Mouse (Mus musculus) brown adipose tissue, adult 24 weeks (tissue): ENCODE data around the gene Rtbdn. TPM values are rescaled to one million over a fixed set of nuclear protein-coding genes. Genes with fewer than 3 reads are reported as not detected.
A peak's percentile ranks its signal among the peaks of the same experiment; 100 is the strongest.

Experiments used
- H3K27ac ChIP-seq: fragments of 200-500 bp; replicated peaks from 2 replicates; pipeline ENCODE4 v1.5.1; 2012; ENCODE audit warnings: low read depth, mild to moderate bottlenecking, low read length
- H3K4me1 ChIP-seq: fragments of 200-500 bp; 2 replicates; pipeline ENCODE4 v1.6.1; 2012; ENCODE audit warnings: low read length, mixed read lengths; ENCODE audit not compliant: control insufficient read depth, insufficient read depth, insufficient read length
- H3K4me3 ChIP-seq: fragments of 200-500 bp; 2 replicates; pipeline ENCODE4 v1.5.1; 2012; ENCODE audit warnings: low read depth, mild to moderate bottlenecking, low read length, moderate library complexity; ENCODE audit not compliant: insufficient read depth
- polyA plus RNA-seq: library from polyadenylated mRNA; stranded (reverse); fragments of >200 nt; gene quantifications from 2 replicates; pipeline ENCODE4 v1.2.4, GENCODE M21; 2012; ENCODE audit not compliant: missing spikeins, insufficient read depth, insufficient read length

Gene Rtbdn
- polyA plus RNA-seq, 1 experiment: not detected

DNA sequence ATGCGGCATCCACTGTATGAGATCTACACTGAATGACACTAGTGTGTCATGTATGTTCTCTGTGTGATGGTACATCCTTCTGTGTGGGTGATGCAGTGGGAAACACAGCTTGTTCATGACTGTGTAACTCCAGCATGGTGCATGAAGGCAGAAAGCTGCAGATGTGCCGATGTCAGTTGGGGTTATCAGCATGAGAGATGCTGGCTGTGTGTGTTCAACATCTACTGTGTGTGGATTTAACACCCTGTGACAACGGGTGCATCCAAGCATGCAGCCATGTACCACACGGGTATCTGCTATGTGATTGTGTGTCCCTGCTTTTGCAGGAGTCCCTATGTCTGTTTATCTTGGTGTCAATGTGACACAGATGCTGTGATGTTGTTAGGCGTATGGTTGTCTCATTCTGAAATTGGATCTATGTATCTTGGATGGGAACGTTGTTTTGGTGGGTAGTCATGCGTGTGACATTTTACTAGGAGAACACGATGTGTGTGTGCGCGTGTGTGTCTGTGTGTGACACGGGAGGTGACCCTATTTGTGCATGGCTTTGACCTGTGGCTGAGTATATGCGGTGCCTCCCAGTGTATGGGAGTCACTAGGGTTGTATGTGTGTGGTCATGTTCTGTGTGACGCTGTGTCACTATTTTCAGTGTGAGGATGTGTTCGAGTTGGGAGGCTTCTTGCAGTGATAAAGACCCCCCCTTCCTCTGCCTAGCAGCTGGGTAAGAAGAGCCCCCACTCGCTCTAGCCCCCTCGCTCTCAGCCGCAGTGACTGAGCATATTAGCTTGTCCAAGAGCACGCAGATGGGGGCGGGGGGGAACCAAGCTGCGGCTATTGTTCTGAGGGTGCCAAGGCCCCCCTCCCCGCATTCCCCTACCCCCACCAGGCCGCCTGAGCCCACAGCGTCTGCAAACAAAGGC is 10.5 kb upstream of the Rtbdn start:
- Histone ChIP-seq H3K4me1 (0 out of 2 replicates have a peak, but pooled peaks cover 2% of the 10 kb centered on the region), H3K4me3 (no peak overlapping the region), H3K27ac (no peak overlapping the region)

DNA sequence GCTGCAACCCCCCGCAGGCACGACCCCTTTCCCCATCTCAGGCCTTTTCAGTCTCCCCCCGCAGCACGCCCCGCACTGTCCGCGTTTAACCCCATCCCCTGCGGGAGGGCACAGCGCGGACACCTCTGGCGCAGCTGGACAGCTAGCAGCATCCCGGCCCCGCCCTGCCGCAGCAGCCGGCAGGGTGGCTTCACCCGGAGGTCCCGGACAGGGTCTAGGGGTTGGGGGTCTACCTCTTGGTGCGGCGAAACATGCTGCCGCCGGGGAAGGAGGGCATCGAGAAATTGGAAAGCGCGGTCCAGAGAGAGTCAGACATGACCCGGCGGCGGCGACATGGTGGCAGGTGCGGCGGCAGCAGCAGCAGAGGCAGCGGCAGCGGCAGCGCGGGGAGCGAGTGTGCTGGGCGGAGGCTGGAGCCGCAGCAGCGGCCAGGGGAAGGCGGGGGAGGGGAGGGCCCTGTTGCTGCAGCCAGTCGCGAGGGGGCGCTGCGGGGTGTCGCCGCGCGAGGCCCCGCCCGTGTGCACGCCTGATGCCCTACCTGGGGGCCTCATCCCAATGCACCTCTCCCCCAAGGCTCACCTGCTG is 9.7 kb upstream of the Rtbdn start, which contains the start of gene Mast1:
TSS of gene Mast1 (minus strand) at position 398 of the 585 bp plus-strand sequence.
- peak within 1 kb of the TSS; percentile 29 for H3K4me3 ChIP-seq
- H3K4me1 ChIP-seq: 0 out of 2 replicates have a peak, but pooled peaks cover 2% of the 10 kb centered on the region
- no peak within 1 kb of the TSS for H3K27ac ChIP-seq

DNA sequence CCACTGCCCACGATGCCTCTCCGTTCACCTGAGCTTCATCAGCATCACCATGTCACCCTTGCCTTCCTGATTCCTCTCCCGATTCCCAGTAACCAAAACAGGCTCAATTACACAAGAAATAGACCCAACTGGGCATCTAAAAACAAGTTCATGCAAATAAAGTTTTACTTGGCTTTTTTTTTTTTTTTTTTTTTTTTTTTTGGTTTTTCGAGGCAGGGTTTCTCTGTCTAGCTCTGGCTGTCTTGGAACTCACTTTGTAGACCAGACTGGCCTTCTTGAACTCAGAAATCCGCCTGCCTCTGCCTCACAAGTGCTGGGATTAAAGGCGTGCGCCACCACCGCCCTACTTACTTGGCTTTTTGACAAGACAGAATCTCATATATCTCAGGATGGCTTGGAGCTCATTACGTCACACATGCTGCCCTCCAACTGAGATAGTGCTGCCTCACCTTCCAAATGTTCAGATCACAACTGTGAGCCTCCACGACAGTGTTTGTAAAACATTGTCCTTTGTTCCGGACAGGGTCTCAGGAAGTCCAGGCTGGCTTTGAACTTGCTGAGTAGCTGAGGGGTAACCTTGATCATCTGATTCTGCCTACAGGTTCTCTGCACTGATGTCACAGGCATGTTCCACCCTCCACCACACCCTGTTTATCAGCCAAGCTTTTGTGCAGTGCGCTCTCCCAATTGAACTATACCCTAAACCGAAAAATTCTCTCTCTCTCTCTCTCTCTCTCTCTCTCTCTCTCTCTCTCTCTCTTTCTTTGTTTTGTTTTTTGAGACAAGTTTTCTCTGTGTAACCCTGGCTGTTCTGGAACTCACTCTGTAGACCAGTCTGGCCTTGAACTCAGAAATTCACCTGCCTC is 8.9 kb upstream of the Rtbdn start:
- 0 out of 2 replicates have a peak, but pooled peaks cover 2% of the 10 kb centered on the region for H3K4me1 ChIP-seq
- H3K4me3 ChIP-seq: no peak overlapping the region
- no peak overlapping the region for H3K27ac ChIP-seq

DNA sequence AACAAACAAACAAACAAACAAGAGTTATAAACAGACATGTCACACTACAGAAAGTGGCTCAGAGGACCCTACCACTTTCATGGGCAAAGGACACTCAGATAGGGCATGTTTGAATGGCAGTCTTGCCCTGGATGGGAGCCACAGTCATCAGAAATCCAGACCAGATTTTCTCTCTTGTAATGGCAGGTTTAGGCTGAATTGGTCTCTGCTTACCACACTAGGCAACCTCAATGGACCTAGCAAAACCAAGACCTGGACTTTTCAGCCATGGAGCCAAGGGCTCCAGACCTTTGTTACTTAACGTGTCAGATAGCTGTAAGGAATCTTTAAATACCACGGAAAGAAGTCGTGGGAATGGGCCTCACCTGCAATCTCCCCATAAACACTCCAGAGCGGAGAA is 3.1 kb upstream of the Rtbdn start:
- Histone ChIP-seq H3K27ac (no peak overlapping the region), H3K4me3 (no peak overlapping the region), H3K4me1 (no peaks in the 10 kb centered on the region)

DNA sequence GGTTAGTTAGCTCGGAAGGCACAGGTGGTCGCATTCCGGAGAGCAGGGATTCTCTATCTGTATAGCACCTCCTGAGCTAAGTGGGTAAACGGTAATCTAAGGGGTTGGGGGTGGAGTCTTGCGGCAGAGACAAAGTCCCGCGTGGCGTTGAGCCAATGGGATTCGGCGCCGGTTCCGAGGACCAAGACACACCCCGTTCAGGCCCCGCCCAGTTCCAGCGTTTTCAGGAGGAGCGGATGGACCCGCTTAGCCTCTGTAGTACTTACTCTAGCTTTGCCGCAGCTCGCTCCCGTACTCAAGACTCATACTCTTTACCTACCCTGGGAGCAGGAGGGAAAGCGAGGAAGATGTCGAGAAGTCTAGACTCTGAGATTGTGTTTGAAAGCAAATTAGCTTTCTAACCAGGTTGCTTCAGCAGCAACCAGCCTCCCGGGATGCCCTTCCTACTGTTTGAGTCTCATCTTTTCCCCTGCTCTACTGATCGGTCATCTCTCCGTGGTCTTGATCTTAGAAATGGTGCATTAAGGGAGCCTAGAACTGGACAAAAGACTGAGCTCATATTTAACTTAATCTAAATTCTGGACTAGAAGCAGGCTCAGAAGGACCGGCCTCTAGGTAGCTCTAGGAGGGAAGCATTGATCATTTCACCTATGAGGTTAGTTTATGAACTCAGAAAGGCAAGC is 2.2 kb upstream of the Rtbdn start:
- peak overlapping the region; percentile 30 for H3K4me3 ChIP-seq
- no peaks in the 10 kb centered on the region for H3K4me1 ChIP-seq
- no peak overlapping the region for H3K27ac ChIP-seq

DNA sequence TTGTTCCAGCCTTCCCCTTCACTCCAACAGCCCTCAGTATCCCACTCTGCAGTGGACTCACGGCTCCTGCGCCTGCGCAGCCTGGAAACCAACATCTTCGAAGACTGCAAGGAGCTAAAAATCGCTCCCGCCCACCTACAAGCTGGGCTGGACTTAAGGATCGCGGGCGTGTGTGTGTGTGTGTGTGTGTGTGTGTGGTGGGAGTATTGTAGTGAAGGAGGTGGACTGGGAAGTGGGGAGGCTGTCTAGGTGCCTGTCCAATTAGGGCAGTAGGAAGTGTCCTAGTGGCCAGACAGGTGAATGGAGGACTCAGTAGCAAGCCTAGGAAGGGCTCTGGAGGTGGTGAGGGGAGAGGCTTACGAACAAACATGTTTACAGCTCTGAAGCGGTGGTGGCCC is 1.6 kb upstream of the Rtbdn start:
- Histone ChIP-seq H3K4me1 (no peaks in the 10 kb centered on the region), H3K4me3 (peak overlapping the region; percentile 20; the same call in 1 of the 2 replicates), H3K27ac (no peak overlapping the region)

DNA sequence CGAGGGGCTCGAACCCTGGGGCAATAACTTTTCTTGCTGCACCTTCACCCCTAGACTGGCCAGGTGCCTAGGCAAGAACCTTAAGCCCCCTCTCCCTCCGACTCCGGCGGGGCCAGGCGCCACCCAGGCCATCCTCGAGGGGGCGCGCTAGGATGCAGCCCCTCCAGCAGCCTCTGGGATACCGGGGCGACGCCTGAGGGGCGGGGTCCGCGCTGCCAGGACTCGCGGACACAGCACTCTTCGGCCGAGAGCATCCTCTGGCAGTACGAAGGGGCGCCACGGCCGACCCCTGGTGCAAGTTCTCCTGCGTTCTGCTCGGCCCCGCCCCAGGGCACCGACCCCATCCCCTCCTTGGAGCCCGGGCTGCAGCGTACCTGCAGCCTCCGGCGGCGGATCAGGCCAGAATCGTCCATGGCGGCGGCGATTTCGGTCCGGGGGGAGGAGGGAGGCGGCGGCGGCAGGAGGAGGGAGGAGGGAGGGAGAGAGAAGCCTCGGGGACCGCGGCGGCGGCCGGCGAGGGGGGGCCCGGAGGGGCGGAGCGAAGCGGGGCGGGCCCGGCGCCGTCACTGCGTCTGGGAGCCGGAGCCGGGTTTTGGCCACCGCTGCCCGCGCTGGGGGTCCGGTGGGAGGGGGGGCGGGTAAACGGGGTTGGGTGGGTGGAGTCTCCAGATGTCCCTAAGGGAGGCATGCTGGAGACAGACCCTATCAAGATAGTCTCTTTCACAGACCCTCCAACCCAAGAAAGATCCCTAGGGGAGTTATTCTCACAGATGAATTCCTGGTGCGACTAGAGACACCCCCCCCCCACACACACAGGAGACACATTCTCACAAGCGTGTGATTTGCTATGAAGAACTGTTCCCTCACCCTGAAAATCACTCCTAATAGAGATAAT is 911 bp upstream of the Rtbdn start:
- Histone ChIP-seq H3K27ac (no peak overlapping the region), H3K4me3 (peak overlapping the region; percentile 20), H3K4me1 (no peaks in the 10 kb centered on the region)

DNA sequence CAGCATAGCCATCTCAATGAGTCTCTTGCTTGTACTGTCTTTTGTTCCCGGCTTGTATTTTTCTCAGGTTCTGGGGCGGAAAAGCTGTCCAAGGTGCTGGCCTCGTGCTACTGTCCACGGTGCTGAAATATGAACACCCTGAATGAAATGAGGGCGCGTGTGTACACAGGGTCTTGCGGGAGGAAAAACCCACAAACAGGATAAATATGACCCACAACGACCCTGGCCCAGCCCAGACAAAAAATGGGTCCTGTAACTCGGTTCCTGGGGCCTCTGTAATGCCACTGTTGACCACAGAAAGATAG is 402 bp downstream of the Rtbdn start:
- Histone ChIP-seq H3K4me1 (no peaks in the 10 kb centered on the region), H3K27ac (no peak overlapping the region), H3K4me3 (no peak overlapping the region)

DNA sequence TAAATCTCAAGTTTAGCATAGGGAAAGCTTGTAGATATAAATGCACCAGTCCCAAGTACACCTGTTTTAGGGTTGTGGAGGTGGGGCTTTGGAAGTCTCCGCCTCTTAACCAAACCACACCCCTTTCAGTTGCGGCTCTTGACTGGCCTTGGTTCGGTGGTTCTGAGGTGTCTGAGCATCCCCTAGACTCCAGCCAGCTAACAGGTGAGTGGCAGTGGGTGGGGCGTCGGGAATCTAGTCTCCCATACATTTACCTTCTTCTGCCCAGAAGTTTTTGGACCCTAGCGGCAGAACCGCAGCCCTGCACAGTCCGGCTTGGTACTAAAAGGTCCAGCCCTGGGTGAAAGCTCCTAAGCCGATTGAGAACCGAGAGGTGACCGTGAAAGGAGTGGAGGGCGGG is 3.0 kb downstream of the Rtbdn start:
- Histone ChIP-seq H3K4me1 (no peaks in the 10 kb centered on the region), H3K27ac (no peak overlapping the region), H3K4me3 (no peak overlapping the region)

DNA sequence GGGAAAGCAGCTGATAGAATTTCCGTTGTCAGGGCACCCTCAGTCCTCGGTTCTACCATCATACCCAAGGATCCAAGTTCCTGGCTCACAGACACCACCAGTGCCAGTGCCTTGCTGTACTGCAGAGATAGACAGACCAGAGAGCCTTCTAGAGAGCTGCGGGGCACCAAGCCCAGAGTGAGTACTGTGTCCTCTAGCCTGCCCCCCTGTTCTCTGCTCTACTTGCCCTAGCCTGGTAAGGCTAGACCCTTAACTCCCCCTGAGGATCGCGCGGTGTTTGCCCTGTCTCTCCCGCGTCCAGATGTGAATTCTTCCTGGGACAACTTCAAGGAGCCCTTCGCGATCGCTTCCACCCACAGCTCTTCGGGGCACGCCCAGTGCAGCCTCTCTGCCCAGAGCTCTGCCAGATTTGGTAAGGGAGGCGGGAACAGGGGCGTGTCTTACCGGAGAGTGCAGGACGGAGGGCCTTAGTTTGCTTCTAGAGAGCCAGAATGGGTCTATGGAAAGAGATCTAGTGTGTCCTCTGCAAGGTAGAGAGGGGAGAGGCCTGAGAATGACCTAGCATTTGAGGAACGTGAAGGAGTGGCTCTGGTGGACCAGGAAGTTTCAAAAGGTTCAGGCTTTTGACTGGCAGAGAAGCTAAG is 5.9 kb downstream of the Rtbdn start:
- H3K4me3 ChIP-seq: no peak overlapping the region

DNA sequence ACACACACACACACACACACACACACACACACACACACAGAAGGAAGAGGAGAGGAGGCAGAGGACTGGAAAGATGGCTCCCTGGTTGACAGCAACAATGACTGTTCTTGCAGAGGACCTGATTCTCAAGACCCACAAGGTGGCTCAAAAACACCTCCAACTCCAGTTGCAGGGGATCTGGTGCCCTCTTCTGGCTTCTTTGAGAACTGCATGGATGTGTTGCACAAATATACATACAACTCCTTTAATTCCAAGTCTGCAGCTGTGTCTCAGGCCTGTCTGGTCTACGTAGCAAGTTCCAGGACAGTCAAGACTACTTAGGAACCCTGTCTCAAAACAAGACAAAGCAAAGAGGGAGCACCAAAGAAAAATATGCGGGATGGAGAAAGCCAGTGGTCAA is 10.0 kb downstream of the Rtbdn start:
- Histone ChIP-seq H3K27ac (no peak overlapping the region), H3K4me3 (no peak overlapping the region), H3K4me1 (no peaks in the 10 kb centered on the region)

More for the DNA sequence above, 5.9 kb downstream of the Rtbdn start:
- Histone ChIP-seq H3K27ac (no peak overlapping the region), H3K4me1 (no peaks in the 10 kb centered on the region)

DNA sequence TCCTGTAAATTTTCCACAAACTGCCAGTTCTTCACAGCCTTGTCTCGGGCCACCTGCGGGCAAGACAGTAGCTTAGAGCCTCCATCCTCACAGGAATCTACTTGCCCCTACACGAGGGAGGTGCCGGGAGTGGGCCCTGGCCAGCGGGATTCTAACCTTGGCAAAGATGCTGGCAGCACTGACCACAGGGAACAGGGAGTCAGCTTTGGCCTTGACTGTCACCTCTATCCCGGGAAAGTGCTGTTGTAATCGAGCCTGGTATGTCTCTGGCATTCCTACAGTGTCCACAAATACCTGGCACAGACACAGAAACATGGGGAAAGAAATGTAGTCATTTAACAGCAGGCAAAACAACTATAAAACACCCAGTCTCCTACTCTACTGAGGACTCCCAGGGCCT is 13.0 kb downstream of the Rtbdn start:
- Histone ChIP-seq H3K4me3 (no peak overlapping the region), H3K27ac (no peak overlapping the region)

DNA sequence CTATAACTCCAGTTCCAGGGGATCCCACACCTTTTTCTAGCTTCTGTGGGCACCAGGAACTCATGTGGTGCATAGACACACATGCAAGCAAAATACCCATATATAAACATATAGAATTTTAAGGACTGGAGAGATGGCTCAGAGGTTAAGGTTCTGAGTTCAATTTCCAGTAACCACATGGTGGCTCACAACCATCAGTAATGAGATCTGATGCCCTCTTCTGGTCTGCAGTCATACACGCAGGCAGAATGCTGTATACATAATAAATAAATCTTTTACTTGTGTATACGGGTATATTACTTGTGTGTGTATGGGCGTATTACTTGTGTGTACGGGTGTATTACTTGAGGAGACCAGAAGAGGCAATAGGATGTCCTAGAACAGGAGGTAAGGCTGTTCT is 17.2 kb downstream of the Rtbdn start:
- H3K4me3 ChIP-seq: no peak overlapping the region
- H3K4me1 ChIP-seq: peaks cover 12% of the 10 kb centered on the region; the same call in 1 of the 2 replicates
- H3K27ac ChIP-seq: no peak overlapping the region

More for the DNA sequence above, 13.0 kb downstream of the Rtbdn start:
- no peaks in the 10 kb centered on the region for H3K4me1 ChIP-seq
